Mouse (Mus musculus): ENCODE measurements around the gene Parp9. TPM values are rescaled to one million over a fixed set of nuclear protein-coding genes. Genes with fewer than 3 reads are reported as not detected.
A peak's percentile ranks its signal among the peaks of the same experiment; 100 is the strongest.
"Not testable (repeated sequence)": the region's sequence is repeated elsewhere in the genome, so short reads cannot be mapped to it uniquely, and the experiment has no call there.

Parp9 gene
- 2.0 and 7.8 TPM in 2 replicates for polyA plus RNA-seq (2015; fragmentation: Nextera tagmentation; extraction: Ambion mirVana)

GRCm38 (mm10) chr16:35938211-35939151, at the start of gene Parp9, which contains the start of gene Dtx3l:
TSS of gene Parp9 (plus strand) at chr16:35938470.
TSS of gene Dtx3l (minus strand) at chr16:35939151.
- Histone ChIP-seq H3K9me3 (replicated peaks) (no peaks in the 10 kb centered on the region), H3K4me1 (peaks cover 15% of the 10 kb centered on the region), H3K27me3 (replicated peaks) (peaks cover 7% of the 10 kb centered on the region), H3K9ac (replicated peaks) (peak within 1 kb of the TSS; percentile 37), H3K4me3 (replicated peaks) (peak within 1 kb of the TSS; percentile 50), H3K4me2 (peak within 1 kb of the TSS; percentile 79), H3K36me3 (no peaks in the 10 kb centered on the region), H3K27ac (replicated peaks) (no peak within 1 kb of the TSS)
- WGBS: 1% methylated on average over 52 of the region's 52 CpGs
- peak; percentile 35 for ATAC-seq (ENCODE audit: low FRiP score)

GRCm38 (mm10) chr16:35888910-35889309, 49.4 kb upstream of the Parp9 start:
- H3K9me3 ChIP-seq (replicated peaks): no peaks in the 10 kb centered on the region
- no peak overlapping the region for H3K4me2 ChIP-seq
- no peaks in the 10 kb centered on the region for H3K27me3 ChIP-seq (replicated peaks)
- H3K36me3 ChIP-seq: no peaks in the 10 kb centered on the region
- no peak overlapping the region for H3K9ac ChIP-seq (replicated peaks)
- no peak overlapping the region for H3K27ac ChIP-seq (replicated peaks)
- H3K4me3 ChIP-seq (replicated peaks): no peak overlapping the region
- no peak for ATAC-seq (ENCODE audit: low FRiP score)
- H3K4me1 ChIP-seq: no peaks in the 10 kb centered on the region
- 93% methylated on average over 5 of the region's 5 CpGs for WGBS

- H3K4me3 ChIP-seq (replicated peaks): no peak overlapping the region
- H3K9ac ChIP-seq (replicated peaks): no peak overlapping the region
- no peaks in the 10 kb centered on the region for H3K9me3 ChIP-seq (replicated peaks)
- H3K36me3 ChIP-seq: no peaks in the 10 kb centered on the region
- no peak overlapping the region for H3K27ac ChIP-seq (replicated peaks)
- H3K27me3 ChIP-seq (replicated peaks): no peaks in the 10 kb centered on the region
- no peak overlapping the region for H3K4me2 ChIP-seq
- no peaks in the 10 kb centered on the region for H3K4me1 ChIP-seq
- 76% methylated on average over 3 of the region's 3 CpGs for WGBS
- no peak for ATAC-seq (ENCODE audit: low FRiP score)
Measured at GRCm38 (mm10) chr16:35890645-35891044, 47.6 kb upstream of the Parp9 start.

GRCm38 (mm10) chr16:35891603-35892002, 46.7 kb upstream of the Parp9 start:
- H3K9ac ChIP-seq (replicated peaks); H3K36me3 ChIP-seq; H3K9me3 ChIP-seq (replicated peaks); H3K4me1 ChIP-seq; H3K27ac ChIP-seq (replicated peaks); H3K4me3 ChIP-seq (replicated peaks); H3K4me2 ChIP-seq; ATAC-seq (ENCODE audit: low FRiP score); H3K27me3 ChIP-seq (replicated peaks): not testable (repeated sequence)
- WGBS: 81% methylated on average over 5 of the region's 5 CpGs

GRCm38 (mm10) chr16:35894997-35895396, 43.3 kb upstream of the Parp9 start:
- H3K9me3 ChIP-seq (replicated peaks): no peaks in the 10 kb centered on the region
- H3K4me1 ChIP-seq: no peaks in the 10 kb centered on the region
- no peak overlapping the region for H3K4me2 ChIP-seq
- WGBS: 27% methylated on average over 6 of the region's 6 CpGs
- no peaks in the 10 kb centered on the region for H3K36me3 ChIP-seq
- H3K9ac ChIP-seq (replicated peaks): no peak overlapping the region
- H3K4me3 ChIP-seq (replicated peaks): no peak overlapping the region
- ATAC-seq (ENCODE audit: low FRiP score): no peak
- H3K27ac ChIP-seq (replicated peaks): no peak overlapping the region
- no peaks in the 10 kb centered on the region for H3K27me3 ChIP-seq (replicated peaks)

GRCm38 (mm10) chr16:35900541-35900940, 37.7 kb upstream of the Parp9 start:
- Histone ChIP-seq H3K36me3 (no peaks in the 10 kb centered on the region), H3K4me2 (no peak overlapping the region), H3K4me3 (replicated peaks) (no peak overlapping the region), H3K9me3 (replicated peaks) (0 out of 2 replicates have a peak, but pooled peaks cover 4% of the 10 kb centered on the region), H3K4me1 (no peaks in the 10 kb centered on the region), H3K27ac (replicated peaks) (no peak overlapping the region), H3K27me3 (replicated peaks) (no peaks in the 10 kb centered on the region), H3K9ac (replicated peaks) (no peak overlapping the region)
- no peak for ATAC-seq (ENCODE audit: low FRiP score)
- WGBS: 82% methylated on average over 3 of the region's 3 CpGs

- H3K36me3 ChIP-seq: no peaks in the 10 kb centered on the region
- no peak overlapping the region for H3K9ac ChIP-seq (replicated peaks)
- H3K9me3 ChIP-seq (replicated peaks): 0 out of 2 replicates have a peak, but pooled peaks cover 4% of the 10 kb centered on the region
- no peaks in the 10 kb centered on the region for H3K27me3 ChIP-seq (replicated peaks)
- WGBS: 90% methylated on average over 6 of the region's 6 CpGs
- H3K27ac ChIP-seq (replicated peaks): no peak overlapping the region
- H3K4me3 ChIP-seq (replicated peaks): no peak overlapping the region
- no peak for ATAC-seq (ENCODE audit: low FRiP score)
- H3K4me1 ChIP-seq: no peaks in the 10 kb centered on the region
- no peak overlapping the region for H3K4me2 ChIP-seq
Measured at GRCm38 (mm10) chr16:35903014-35903640, 35.1 kb upstream of the Parp9 start.

GRCm38 (mm10) chr16:35904121-35904736, 34.0 kb upstream of the Parp9 start:
- H3K27me3 ChIP-seq (replicated peaks): no peaks in the 10 kb centered on the region
- no peak overlapping the region for H3K27ac ChIP-seq (replicated peaks)
- H3K36me3 ChIP-seq: no peaks in the 10 kb centered on the region
- H3K4me1 ChIP-seq: no peaks in the 10 kb centered on the region
- H3K9me3 ChIP-seq (replicated peaks): 0 out of 2 replicates have a peak, but pooled peaks cover 4% of the 10 kb centered on the region
- no peak overlapping the region for H3K9ac ChIP-seq (replicated peaks)
- no peak overlapping the region for H3K4me2 ChIP-seq
- H3K4me3 ChIP-seq (replicated peaks): no peak overlapping the region
- ATAC-seq (ENCODE audit: low FRiP score): no peak
- 67% methylated on average over 4 of the region's 4 CpGs for WGBS

- Histone ChIP-seq H3K27me3 (replicated peaks) (no peaks in the 10 kb centered on the region), H3K4me2 (no peak overlapping the region), H3K4me3 (replicated peaks) (no peak overlapping the region), H3K27ac (replicated peaks) (no peak overlapping the region), H3K9ac (replicated peaks) (no peak overlapping the region), H3K9me3 (replicated peaks) (0 out of 2 replicates have a peak, but pooled peaks cover 4% of the 10 kb centered on the region), H3K36me3 (no peaks in the 10 kb centered on the region), H3K4me1 (no peaks in the 10 kb centered on the region)
- WGBS: 96% methylated on average over 3 of the region's 3 CpGs
- ATAC-seq (ENCODE audit: low FRiP score): no peak
Measured at GRCm38 (mm10) chr16:35905355-35905754, 32.9 kb upstream of the Parp9 start.

- H3K4me1 ChIP-seq: no peaks in the 10 kb centered on the region
- no peaks in the 10 kb centered on the region for H3K36me3 ChIP-seq
- no peak overlapping the region for H3K4me2 ChIP-seq
- ATAC-seq (ENCODE audit: low FRiP score): no peak
- no peak overlapping the region for H3K27ac ChIP-seq (replicated peaks)
- 0 out of 2 replicates have a peak, but pooled peaks cover under 1% of the 10 kb centered on the region for H3K9me3 ChIP-seq (replicated peaks)
- 85% methylated on average over 6 of the region's 6 CpGs for WGBS
- no peak overlapping the region for H3K9ac ChIP-seq (replicated peaks)
- no peaks in the 10 kb centered on the region for H3K27me3 ChIP-seq (replicated peaks)
- no peak overlapping the region for H3K4me3 ChIP-seq (replicated peaks)
Measured at GRCm38 (mm10) chr16:35905819-35906485, 32.3 kb upstream of the Parp9 start.

- H3K4me1 ChIP-seq: no peaks in the 10 kb centered on the region
- WGBS: 79% methylated on average over 7 of the region's 7 CpGs
- no peak for ATAC-seq (ENCODE audit: low FRiP score)
- no peaks in the 10 kb centered on the region for H3K36me3 ChIP-seq
- H3K4me3 ChIP-seq (replicated peaks): no peak overlapping the region
- no peak overlapping the region for H3K4me2 ChIP-seq
- H3K27me3 ChIP-seq (replicated peaks): no peaks in the 10 kb centered on the region
- no peak overlapping the region for H3K9ac ChIP-seq (replicated peaks)
- no peaks in the 10 kb centered on the region for H3K9me3 ChIP-seq (replicated peaks)
- no peak overlapping the region for H3K27ac ChIP-seq (replicated peaks)
Measured at GRCm38 (mm10) chr16:35906887-35907286, 31.4 kb upstream of the Parp9 start.
